Mouse (Mus musculus) thymus, adult 2 months (tissue): Measurements from ENCODE around the gene Dck.

ENCODE experiments used
- CTCF ChIP-seq: fragments of 200-500 bp; IDR thresholded peaks from 2 replicates; pipeline ENCODE4 v1.5.1; 2012; ENCODE audit warnings: mild to moderate bottlenecking, control low read depth, low read length, moderate library complexity, borderline replicate concordance; ENCODE audit not compliant: control insufficient read depth, poor library complexity, insufficient read depth; ENCODE audit errors: extremely low read depth
- POLR2A ChIP-seq: fragments of 200-500 bp; IDR thresholded peaks from 2 replicates; pipeline ENCODE4 v1.6.1; 2012; ENCODE audit warnings: mild to moderate bottlenecking, low read length, control low read depth, moderate library complexity; ENCODE audit not compliant: control insufficient read depth, poor library complexity, insufficient read depth; ENCODE audit errors: extremely low read depth

DNA sequence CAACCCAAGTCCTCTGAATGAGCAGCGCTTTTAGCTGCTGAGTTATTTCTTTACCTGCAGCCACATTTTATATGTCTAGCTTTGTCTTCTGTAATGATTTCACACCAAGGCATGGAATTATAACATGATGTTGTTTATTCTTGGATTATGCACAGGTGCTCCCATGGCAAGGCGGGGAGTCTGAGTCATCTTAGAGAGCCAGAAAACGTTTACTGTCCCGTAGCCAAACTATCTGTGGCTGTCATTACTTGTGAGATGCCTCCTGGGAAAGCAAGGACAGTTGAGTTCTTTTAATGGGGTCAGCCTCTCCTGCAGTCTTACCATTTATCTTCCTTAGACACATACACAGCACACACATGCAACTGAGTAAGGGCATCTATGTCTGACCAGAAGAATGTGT is 40.8 kb downstream of the Dck start:
- TF ChIP-seq CTCF, result no peak
- TF ChIP-seq POLR2A, result no peak
